Mouse (Mus musculus) adipose tissue, adult 10 weeks (tissue): ENCODE measurements around the gene Tk2. TPM values are rescaled to one million over a fixed set of nuclear protein-coding genes. Genes with fewer than 3 reads are reported as not detected.

ENCODE experiments used
- polyA plus RNA-seq: library from polyadenylated mRNA; stranded (reverse); fragments of 350-450 nt; fragmentation: Illumina TruSeq; extraction: RNeasy Lipid Tissue Mini Kit (QIAGEN cat#74804); gene quantifications from one replicate; pipeline ENCODE4 v1.2.3, GENCODE M21; 2014; ENCODE audit warnings: low read depth, low replicate concordance

Tk2 gene
- polyA plus RNA-seq = 36.2 TPM

DNA sequence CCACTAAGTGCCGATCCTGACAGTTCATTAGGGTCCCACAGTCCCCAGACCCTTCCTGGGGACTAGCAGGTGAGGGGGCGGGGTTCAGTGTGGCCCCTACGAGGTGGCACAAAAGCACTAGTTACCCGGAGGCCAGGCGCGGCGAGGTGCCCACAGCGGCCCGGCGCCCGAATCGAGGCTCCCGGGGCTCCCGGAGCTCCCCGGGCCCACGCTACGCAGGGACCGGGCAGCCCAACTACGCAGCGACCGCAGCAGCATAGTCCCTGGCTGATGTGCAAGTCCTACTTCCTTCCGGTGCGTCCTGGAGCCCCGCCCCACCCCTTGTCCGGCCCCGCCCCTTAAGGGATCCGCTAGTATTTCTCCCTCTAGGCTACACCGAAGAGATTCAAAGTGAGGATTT is at the start of gene Tk2:
TSS of gene Tk2 (minus strand) at position 283 of the 400 bp plus-strand sequence.

DNA sequence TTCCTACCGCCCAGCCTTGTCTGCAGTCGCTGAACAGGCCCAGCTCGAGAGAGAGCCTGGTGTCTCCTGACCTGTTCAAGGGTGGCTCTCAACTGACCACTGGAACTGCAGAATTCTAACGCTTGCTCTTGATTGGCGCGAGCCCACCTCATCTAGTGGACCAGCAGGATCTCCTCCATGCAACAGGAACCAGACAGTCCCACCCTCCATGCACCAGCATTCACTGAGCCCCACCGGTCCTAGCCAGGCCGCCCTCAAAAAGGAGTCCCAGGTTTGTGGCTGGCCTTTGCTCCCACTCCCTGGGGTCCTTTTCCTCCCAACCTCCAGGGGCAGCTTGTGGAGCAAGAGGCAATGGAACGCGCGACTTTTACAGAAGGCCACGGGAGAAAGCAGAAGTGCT is 44.7 kb upstream of the Tk2 start, which contains the start of gene Cmtm2a:
TSS of gene Cmtm2a (minus strand) at position 101 of the 400 bp plus-strand sequence.

DNA sequence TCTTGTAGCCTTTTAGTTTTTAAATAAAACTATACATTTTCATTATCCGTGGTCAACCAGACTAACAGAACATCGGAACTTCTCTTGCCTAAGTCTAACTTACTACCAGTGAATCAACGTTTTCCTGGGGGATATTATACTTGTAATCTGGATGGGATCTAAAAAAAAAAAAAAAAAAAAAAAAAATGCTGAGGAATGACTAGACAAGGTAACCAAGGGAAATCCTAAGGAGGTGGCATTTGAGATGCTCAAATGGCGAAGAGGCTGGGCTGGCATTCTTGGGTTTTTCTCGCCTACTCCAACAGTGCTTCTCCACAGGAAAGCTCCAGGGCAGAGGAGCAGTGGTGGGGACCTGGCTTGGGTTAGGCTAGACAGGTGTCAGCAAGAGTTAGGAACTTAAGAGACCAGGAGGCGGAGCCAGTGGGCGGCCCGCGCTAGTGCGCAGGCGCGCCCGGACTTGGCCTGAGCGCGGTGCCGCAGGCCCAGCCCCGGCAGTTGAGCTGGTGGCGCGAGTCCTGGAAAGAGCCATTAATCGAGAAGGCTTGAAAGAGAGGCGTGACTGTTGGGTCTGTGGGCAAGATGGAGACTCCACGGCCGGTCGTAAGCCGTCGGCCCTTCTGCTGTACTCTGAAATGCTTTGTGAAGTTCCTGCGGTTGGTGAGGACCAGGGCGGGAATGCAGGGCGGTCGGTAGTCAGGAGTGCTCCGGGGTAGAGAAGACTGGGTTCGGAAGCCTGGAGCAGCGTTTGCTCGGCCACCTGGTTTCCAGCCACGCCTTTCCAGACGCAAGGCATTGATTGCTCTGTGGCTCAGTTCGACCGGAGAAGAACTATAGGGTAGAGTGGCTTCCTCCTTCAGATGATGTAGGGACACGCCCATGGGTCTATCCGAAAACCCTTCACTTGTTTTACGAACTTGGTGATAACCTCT is 2.3 kb upstream of the Tk2 start, which contains the start of gene Cklf:
TSS of gene Cklf (plus strand) at position 423 of the 929 bp plus-strand sequence.

Other genes with a start within 250 kb of the Tk2 start
- gene Cdh5, start 146.9 kb downstream of the Tk2 start, polyA plus RNA-seq = 67.2 TPM
- 0.37 TPM for gene Bean1, start 78.1 kb downstream of the Tk2 start, polyA plus RNA-seq
- gene Cklf, start 2.3 kb upstream of the Tk2 start, polyA plus RNA-seq = 27.2 TPM
- 18.3 TPM for gene Cmtm2a, start 44.6 kb upstream of the Tk2 start, polyA plus RNA-seq
- 1.7 TPM for gene Gm45711, start 61.5 kb upstream of the Tk2 start, polyA plus RNA-seq
- not detected for gene Cmtm1, start 61.6 kb upstream of the Tk2 start, polyA plus RNA-seq
- not detected for gene Gm11020, start 73.0 kb upstream of the Tk2 start, polyA plus RNA-seq
- gene Cmtm2b, start 73.7 kb upstream of the Tk2 start, polyA plus RNA-seq = 10.0 TPM
- 41.5 TPM for gene Cmtm3, start 90.9 kb upstream of the Tk2 start, polyA plus RNA-seq
- 36.8 TPM for gene Cmtm4, start 147.2 kb upstream of the Tk2 start, polyA plus RNA-seq
- 51.8 TPM for gene Dync1li2, start 194.5 kb upstream of the Tk2 start, polyA plus RNA-seq